Mouse (Mus musculus) liver, embryonic 14.5 days (tissue): ENCODE measurements around the gene Slc9c1.

Experiments
- CTCF ChIP-seq: IDR thresholded peaks from 2 replicates; pipeline ENCODE4 v1.5.1; 2016; ENCODE audit warnings: antibody characterized with exemption, low read depth, control low read depth
- EP300 ChIP-seq: IDR thresholded peaks from 2 replicates; pipeline ENCODE4 v1.6.1; 2016; ENCODE audit warnings: antibody characterized with exemption, low read depth

GRCm38 (mm10) chr16:45579883-45580282, 44.8 kb downstream of the Slc9c1 start:
- TF ChIP-seq CTCF (no peak), EP300 (no peak)
